10 mouse cellular contexts compared by ENCODE assay signal in genomic region chr5:73340723-73341235, GRCm38 (mm10). TPM values are rescaled to one million over a fixed set of nuclear protein-coding genes. Genes with fewer than 3 reads are reported as not detected.
DNase-seq lines count a peak whose midpoint lies in the region; ATAC-seq and TF ChIP-seq lines count a peak whose summit lies in the region.
"Had no signal": no experiment of that assay in that cellular context is flagged by ENCODE, and none has a peak within 500 bp of the region (broad histone marks: within the 10 kb centered on the region; RNA-seq: fewer than 3 reads in every experiment).

Gene Ociad2 (minus strand): TSS chr5:73341028.

- H3K27ac ChIP-seq in layer of hippocampus, adult 2 months = no peak within 1 kb of the TSS
- no peak within 1 kb of the TSS for H3K27ac ChIP-seq in embryonic facial prominence, embryonic 12.5 days
- no peak within 1 kb of the TSS for H3K27ac ChIP-seq in hindbrain, embryonic 14.5 days
- no peak within 1 kb of the TSS for H3K27ac ChIP-seq in midbrain, postnatal 0 days (ENCODE audit: low read depth, low read length)
- no peak within 1 kb of the TSS for H3K27ac ChIP-seq in liver, postnatal 0 days (ENCODE audit: low read depth)
- H3K27ac ChIP-seq: liver, embryonic 13.5 days had no signal

- no peak for ATAC-seq in embryonic facial prominence, embryonic 12.5 days (ENCODE audit: insufficient number of reproducible peaks, insufficient read depth, low FRiP score, low TSS enrichment)
- ATAC-seq in hindbrain, embryonic 14.5 days (ENCODE audit: low FRiP score) = no peak
- ATAC-seq in midbrain, postnatal 0 days (ENCODE audit: low FRiP score) = no peak
- no peak for ATAC-seq in liver, postnatal 0 days

- H3K9ac ChIP-seq in embryonic facial prominence, embryonic 12.5 days = no peak within 1 kb of the TSS
- H3K9ac ChIP-seq in hindbrain, embryonic 14.5 days = no peak within 1 kb of the TSS
- H3K9ac ChIP-seq in midbrain, postnatal 0 days (replicated peaks; ENCODE audit: low read length, poor library complexity, severe bottlenecking) = no peak within 1 kb of the TSS
- H3K9ac ChIP-seq in liver, postnatal 0 days (replicated peaks) = no peak within 1 kb of the TSS
- H3K9ac ChIP-seq: liver, embryonic 13.5 days had no signal

- no peak for DNase-seq in layer of hippocampus, adult 2 months (ENCODE audit: low spot score in 2 of 2)
- no peak for DNase-seq in layer of hippocampus, adult 11-12 months (ENCODE audit: low spot score)
- no peak for DNase-seq in hindbrain, embryonic 14.5 days (ENCODE audit: low spot score)
- DNase-seq in midbrain, postnatal 0 days (ENCODE audit: low spot score) = no peak
- no peak for DNase-seq in liver, postnatal 0 days
- DNase-seq in cerebellum, postnatal 10 days = no peak
- no peak for DNase-seq in right cerebral cortex, postnatal 14 days
- DNase-seq: liver, embryonic 13.5 days; thymus, adult 18-20 months had no signal

- no peak for TF ChIP-seq EP300 in liver, postnatal 0 days (IDR thresholded peaks at IDR 0.05; ENCODE audit: low read depth)

- no peaks in the 10 kb centered on the region for H3K9me3 ChIP-seq in embryonic facial prominence, embryonic 12.5 days
- H3K9me3 ChIP-seq in hindbrain, embryonic 14.5 days (ENCODE audit: control insufficient read depth, low read length) = no peaks in the 10 kb centered on the region
- no peaks in the 10 kb centered on the region for H3K9me3 ChIP-seq in midbrain, postnatal 0 days (ENCODE audit: low read length)
- no peaks in the 10 kb centered on the region for H3K9me3 ChIP-seq in liver, postnatal 0 days (ENCODE audit: low read length)
- H3K9me3 ChIP-seq: liver, embryonic 13.5 days had no signal

- no peaks in the 10 kb centered on the region for H3K4me1 ChIP-seq in embryonic facial prominence, embryonic 12.5 days
- H3K4me1 ChIP-seq in hindbrain, embryonic 14.5 days (replicated peaks; ENCODE audit: control insufficient read depth, insufficient read depth, low read length) = 0 out of 2 replicates have a peak, but pooled peaks cover 6% of the 10 kb centered on the region
- H3K4me1 ChIP-seq in midbrain, postnatal 0 days (ENCODE audit: insufficient read depth, low read length) = peaks cover 19% of the 10 kb centered on the region; the same call in 1 of the 2 replicates
- peaks cover 4% of the 10 kb centered on the region for H3K4me1 ChIP-seq in liver, postnatal 0 days (ENCODE audit: insufficient read depth)

- H3K36me3 ChIP-seq in embryonic facial prominence, embryonic 12.5 days = no peaks in the 10 kb centered on the region
- no peaks in the 10 kb centered on the region for H3K36me3 ChIP-seq in hindbrain, embryonic 14.5 days (replicated peaks; ENCODE audit: control insufficient read depth, insufficient read depth)
- no peaks in the 10 kb centered on the region for H3K36me3 ChIP-seq in midbrain, postnatal 0 days (ENCODE audit: insufficient read depth, low read length)
- H3K36me3 ChIP-seq in liver, postnatal 0 days (replicated peaks; ENCODE audit: insufficient read depth, low read length) = no peaks in the 10 kb centered on the region
- H3K36me3 ChIP-seq: liver, embryonic 13.5 days had no signal

- H3K27me3 ChIP-seq in embryonic facial prominence, embryonic 12.5 days = 0 out of 2 replicates have a peak, but pooled peaks cover 3% of the 10 kb centered on the region
- no peaks in the 10 kb centered on the region for H3K27me3 ChIP-seq in hindbrain, embryonic 14.5 days (ENCODE audit: control insufficient read depth, insufficient read depth, low read length)
- no peaks in the 10 kb centered on the region for H3K27me3 ChIP-seq in midbrain, postnatal 0 days (ENCODE audit: insufficient read depth, low read length)
- H3K27me3 ChIP-seq in liver, postnatal 0 days (ENCODE audit: insufficient read depth, low read length) = no peaks in the 10 kb centered on the region

- no peak within 1 kb of the TSS for H3K4me2 ChIP-seq in embryonic facial prominence, embryonic 12.5 days (replicated peaks)
- H3K4me2 ChIP-seq in hindbrain, embryonic 14.5 days (replicated peaks) = no peak within 1 kb of the TSS
- H3K4me2 ChIP-seq in midbrain, postnatal 0 days (ENCODE audit: low read depth, low read length, poor library complexity, severe bottlenecking) = no peak within 1 kb of the TSS
- no peak within 1 kb of the TSS for H3K4me2 ChIP-seq in liver, postnatal 0 days (ENCODE audit: low read depth, low read length)
- H3K4me2 ChIP-seq: liver, embryonic 13.5 days had no signal

- no peak within 1 kb of the TSS for H3K4me3 ChIP-seq in layer of hippocampus, adult 2 months
- no peak within 1 kb of the TSS for H3K4me3 ChIP-seq in embryonic facial prominence, embryonic 12.5 days
- no peak within 1 kb of the TSS for H3K4me3 ChIP-seq in hindbrain, embryonic 14.5 days (replicated peaks; ENCODE audit: low read length)
- no peak within 1 kb of the TSS for H3K4me3 ChIP-seq in midbrain, postnatal 0 days (ENCODE audit: low read depth, low read length)
- H3K4me3 ChIP-seq in liver, postnatal 0 days (ENCODE audit: low read depth, low read length) = no peak within 1 kb of the TSS
- H3K4me3 ChIP-seq: liver, embryonic 13.5 days had no signal

- 80% methylated on average over 8 of the region's 8 CpGs for WGBS in embryonic facial prominence, embryonic 12.5 days
- 77% methylated on average over 8 of the region's 8 CpGs for WGBS in hindbrain, embryonic 14.5 days
- WGBS in midbrain, postnatal 0 days = 73% methylated on average over 8 of the region's 8 CpGs
- WGBS in liver, postnatal 0 days (ENCODE audit: insufficient replicate concordance) = 78% methylated on average over 8 of the region's 8 CpGs

- TF ChIP-seq CTCF in layer of hippocampus, adult 2 months (conservative IDR thresholded peaks at IDR 0.05) = no peak
- TF ChIP-seq CTCF in midbrain, postnatal 0 days (IDR thresholded peaks at IDR 0.05) = no peak
- TF ChIP-seq CTCF in liver, postnatal 0 days (IDR thresholded peaks at IDR 0.05; ENCODE audit: low read depth) = no peak

RNA-seq across cellular contexts. Expression of gene Ociad2, which starts in this region (rescaled TPM):
- total RNA-seq in layer of hippocampus, adult 2 months (2021) = 100 to 1,000 TPM; 125 to 147 TPM
- polyA plus RNA-seq in embryonic facial prominence, embryonic 12.5 days (2016; fragmentation: Nextera tagmentation; extraction: Ambion mirVana) = 10.3 and 13.6 TPM in 2 replicates
- polyA plus RNA-seq in hindbrain, embryonic 14.5 days (2014; fragmentation: Nextera tagmentation; extraction: Ambion mirVana) = 21.5 and 25.5 TPM in 2 replicates
- 11.3 and 15.2 TPM in 2 replicates for total RNA-seq in midbrain, postnatal 0 days (2014; rRNA removed)
- polyA plus RNA-seq in midbrain, postnatal 0 days (2015; fragmentation: Nextera tagmentation; extraction: Ambion mirVana) = 27.5 and 30.0 TPM in 2 replicates
- 1.2 and 2.0 TPM in 2 replicates for polyA plus RNA-seq in liver, postnatal 0 days (2015; fragmentation: Nextera tagmentation; extraction: Ambion mirVana)
